Mouse (Mus musculus) intestine, postnatal 0 days (tissue): ENCODE data around the gene Tcf12. TPM values are rescaled to one million over a fixed set of nuclear protein-coding genes. Genes with fewer than 3 reads are reported as not detected.

Experiments used
- ATAC-seq: fragments of 200-750 bp; cut with Nextera tagmentation; 2 replicates; pipeline ENCODE4 v1.8.0; 2017; ENCODE audit warnings: mild to moderate bottlenecking, moderate TSS enrichment, moderate library complexity
- H3K27ac ChIP-seq: fragments of 300-500 bp; sonication (generic); 2 replicates; pipeline ENCODE4 v1.5.1; 2014; ENCODE audit warnings: mild to moderate bottlenecking, low read depth, low read length, moderate library complexity
- H3K27me3 ChIP-seq: fragments of 300-500 bp; sonication (generic); replicated peaks from 2 replicates; pipeline ENCODE4 v1.6.1; 2014; ENCODE audit warnings: low read length, mixed read lengths; ENCODE audit not compliant: control insufficient read depth, insufficient read depth
- H3K36me3 ChIP-seq: fragments of 300-500 bp; sonication (generic); 2 replicates; pipeline ENCODE4 v1.6.1; 2014; ENCODE audit warnings: mild to moderate bottlenecking, moderate library complexity; ENCODE audit not compliant: control insufficient read depth, insufficient read depth
- H3K4me1 ChIP-seq: fragments of 300-500 bp; sonication (generic); replicated peaks from 2 replicates; pipeline ENCODE4 v1.6.1; 2014; ENCODE audit warnings: antibody characterized with exemption, low read length, mixed read lengths; ENCODE audit not compliant: control insufficient read depth, insufficient read depth
- H3K4me2 ChIP-seq: fragments of 300-500 bp; sonication (generic); replicated peaks from 2 replicates; pipeline ENCODE4 v1.6.1; 2014; ENCODE audit warnings: low read depth, mild to moderate bottlenecking, moderate library complexity
- H3K4me3 ChIP-seq: fragments of 300-500 bp; sonication (generic); 2 replicates; pipeline ENCODE4 v1.5.1; 2014; ENCODE audit warnings: low read depth, low read length
- H3K9ac ChIP-seq: fragments of 300-500 bp; sonication (generic); 2 replicates; pipeline ENCODE4 v1.6.1; 2014; ENCODE audit warnings: mild to moderate bottlenecking, low read depth, low read length
- H3K9me3 ChIP-seq: fragments of 300-500 bp; sonication (generic); 2 replicates; pipeline ENCODE4 v1.6.1; 2016; ENCODE audit warnings: mixed run types; ENCODE audit not compliant: control insufficient read depth
- CTCF ChIP-seq: sonication (generic); IDR thresholded peaks from 2 replicates; pipeline ENCODE4 v1.5.1; 2016; ENCODE audit warnings: low read depth, mild to moderate bottlenecking, control low read depth, antibody characterized with exemption, moderate library complexity
- whole genome bisulfite sequencing: fragments of 180-500 bp; shearing (Covaris S2); extraction: QIAGEN DNeasy Blood & Tissue Kit; methylation state at CpG from one replicate; pipeline ENCODE4 v1.1.7; 2014; 5-methylcytosine and 5-hydroxymethylcytosine counted together
- polyA plus RNA-seq: library from polyadenylated mRNA; unstranded; fragments of >200 nt; fragmentation: Nextera tagmentation; extraction: Ambion mirVana; gene quantifications from 2 replicates; pipeline ENCODE4 v1.2.1, GENCODE M21; 2015

Tcf12 gene
- polyA plus RNA-seq, 1 experiment from 2014 or later, result 19.1 TPM

DNA sequence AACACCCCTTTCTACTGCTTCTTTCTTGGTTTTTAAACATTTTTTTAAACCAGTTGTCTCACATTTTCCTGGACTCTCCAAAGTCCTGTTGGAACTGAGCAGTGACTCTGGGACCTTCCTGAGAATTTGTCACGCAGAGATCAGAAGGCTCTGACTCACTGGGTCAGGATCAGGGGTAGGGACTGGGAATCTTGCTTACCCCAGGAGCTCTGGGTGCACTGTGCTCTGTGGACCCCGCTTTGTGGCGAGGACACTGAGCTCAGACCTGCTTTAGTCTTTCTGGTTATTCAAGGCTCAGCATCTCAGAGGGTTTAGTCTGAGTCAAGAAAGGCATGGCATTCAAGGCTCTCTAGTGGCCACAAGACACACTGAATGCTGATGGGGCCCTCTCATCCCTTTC, 281.9 kb downstream of the Tcf12 start:
- TF ChIP-seq CTCF, result no peak
- Histone ChIP-seq H3K9ac (no peak overlapping the region), H3K9me3 (no peaks in the 10 kb centered on the region), H3K4me3 (no peak overlapping the region), H3K4me1 (no peaks in the 10 kb centered on the region), H3K36me3 (no peaks in the 10 kb centered on the region), H3K27ac (no peak overlapping the region), H3K4me2 (no peak overlapping the region), H3K27me3 (no peaks in the 10 kb centered on the region)
- no peak for ATAC-seq
- WGBS, result 95% methylated on average over 3 of the region's 3 CpGs

GRCm38 (mm10) chr9:71829137-71829536, 282.5 kb downstream of the Tcf12 start:
- H3K9ac ChIP-seq, result no peak overlapping the region
- ATAC-seq, result no peak
- H3K36me3 ChIP-seq, result no peaks in the 10 kb centered on the region
- no peak overlapping the region for H3K4me3 ChIP-seq
- H3K4me2 ChIP-seq, result no peak overlapping the region
- WGBS, result 51% methylated on average over 6 of the region's 6 CpGs
- no peaks in the 10 kb centered on the region for H3K4me1 ChIP-seq
- no peaks in the 10 kb centered on the region for H3K27me3 ChIP-seq
- no peaks in the 10 kb centered on the region for H3K9me3 ChIP-seq
- H3K27ac ChIP-seq, result no peak overlapping the region
- no peak for TF ChIP-seq CTCF

- no peak overlapping the region for H3K4me2 ChIP-seq
- no peak for ATAC-seq
- TF ChIP-seq CTCF, result no peak
- no peaks in the 10 kb centered on the region for H3K9me3 ChIP-seq
- no peaks in the 10 kb centered on the region for H3K27me3 ChIP-seq
- H3K4me1 ChIP-seq, result no peaks in the 10 kb centered on the region
- H3K27ac ChIP-seq, result no peak overlapping the region
- no peak overlapping the region for H3K9ac ChIP-seq
- 93% methylated on average over 5 of the region's 5 CpGs for whole genome bisulfite sequencing
- no peak overlapping the region for H3K4me3 ChIP-seq
- no peaks in the 10 kb centered on the region for H3K36me3 ChIP-seq
These were observed 284.3 kb downstream of the Tcf12 start for GRCm38 (mm10) chr9:71827371-71827770.

DNA sequence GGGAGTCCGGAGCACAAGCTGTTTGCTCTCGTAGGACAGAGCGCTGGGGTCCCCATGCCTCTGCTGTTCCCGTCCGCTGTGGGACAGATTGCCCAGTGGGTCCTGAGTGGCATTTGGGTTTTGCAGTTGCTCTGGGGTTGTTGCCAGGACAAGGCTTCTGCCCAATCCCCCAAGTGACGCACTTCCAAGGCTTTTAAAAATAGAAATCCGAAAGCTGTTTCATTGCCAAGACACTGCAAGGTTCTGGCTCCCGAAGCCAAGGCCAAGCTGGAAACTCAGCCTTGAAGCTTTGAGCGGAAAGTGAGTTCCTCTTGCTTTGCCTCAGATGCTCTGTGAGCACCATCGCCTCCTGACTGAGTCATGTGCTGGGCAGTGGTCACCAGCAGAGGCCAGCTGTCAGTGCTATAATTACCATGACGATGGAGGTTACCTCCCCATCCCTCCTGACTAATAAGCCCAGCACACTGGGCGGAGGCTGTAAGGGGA, 285.6 kb downstream of the Tcf12 start:
- no peak overlapping the region for H3K4me3 ChIP-seq
- H3K27ac ChIP-seq, result no peak overlapping the region
- no peak for TF ChIP-seq CTCF
- no peaks in the 10 kb centered on the region for H3K27me3 ChIP-seq
- WGBS, result 57% methylated on average over 12 of the region's 12 CpGs
- H3K4me2 ChIP-seq, result no peak overlapping the region
- no peaks in the 10 kb centered on the region for H3K36me3 ChIP-seq
- H3K9me3 ChIP-seq, result no peaks in the 10 kb centered on the region
- no peaks in the 10 kb centered on the region for H3K4me1 ChIP-seq
- no peak for ATAC-seq
- H3K9ac ChIP-seq, result no peak overlapping the region

DNA sequence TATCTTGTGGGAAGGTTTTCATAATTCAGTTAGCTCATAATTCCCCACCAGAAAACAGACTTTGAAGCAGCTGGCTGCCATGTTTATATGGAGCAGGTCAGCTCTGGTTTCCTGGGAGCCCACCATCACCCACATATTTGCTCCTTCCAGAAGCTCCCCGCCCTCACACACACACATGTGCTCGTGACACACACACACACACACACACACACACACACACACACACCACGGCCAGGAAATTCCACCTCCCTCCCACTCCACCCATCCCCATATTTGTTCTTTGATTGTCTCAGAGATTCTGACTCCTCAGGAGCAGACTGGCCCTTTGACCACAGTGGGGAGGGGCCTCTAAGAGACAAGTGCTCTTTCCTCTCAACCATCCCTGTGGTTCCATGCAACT, 289.7 kb downstream of the Tcf12 start:
- H3K4me1 ChIP-seq, result no peaks in the 10 kb centered on the region
- H3K27me3 ChIP-seq, result no peaks in the 10 kb centered on the region
- H3K4me2 ChIP-seq, result no peak overlapping the region
- 49% methylated on average over 3 of the region's 3 CpGs for WGBS
- no peaks in the 10 kb centered on the region for H3K9me3 ChIP-seq
- ATAC-seq, result no peak
- no peak overlapping the region for H3K27ac ChIP-seq
- no peak overlapping the region for H3K9ac ChIP-seq
- H3K4me3 ChIP-seq, result no peak overlapping the region
- no peaks in the 10 kb centered on the region for H3K36me3 ChIP-seq
- TF ChIP-seq CTCF, result no peak

GRCm38 (mm10) chr9:71818453-71818852, 293.2 kb downstream of the Tcf12 start:
- Histone ChIP-seq H3K36me3 (no peaks in the 10 kb centered on the region), H3K4me3 (no peak overlapping the region), H3K9ac (no peak overlapping the region), H3K9me3 (no peaks in the 10 kb centered on the region), H3K27me3 (no peaks in the 10 kb centered on the region), H3K4me2 (no peak overlapping the region), H3K27ac (no peak overlapping the region), H3K4me1 (no peaks in the 10 kb centered on the region)
- ATAC-seq, result no peak
- WGBS, result 91% methylated on average over 7 of the region's 7 CpGs
- no peak for TF ChIP-seq CTCF

DNA sequence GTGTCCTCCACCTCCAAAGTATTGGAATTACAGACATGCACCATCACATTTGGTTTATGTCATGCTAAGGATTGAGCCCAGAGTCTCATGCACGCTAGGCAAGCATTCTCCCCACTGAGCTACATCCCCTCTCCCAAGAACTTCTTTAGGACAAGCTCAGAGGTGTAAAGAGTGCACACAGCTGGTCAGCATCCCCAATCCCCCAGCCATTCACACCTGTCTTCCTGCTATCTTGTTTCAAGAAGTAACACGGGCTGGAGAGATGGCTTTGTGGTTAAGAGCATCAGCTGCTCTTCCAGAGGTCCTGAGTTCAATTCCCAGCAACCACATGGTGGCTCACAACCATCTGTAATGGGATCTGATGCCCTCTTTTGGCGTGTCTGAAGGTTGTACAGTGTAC, 295.6 kb downstream of the Tcf12 start:
- Histone ChIP-seq H3K4me1 (no peaks in the 10 kb centered on the region), H3K4me2 (no peak overlapping the region), H3K27me3 (no peaks in the 10 kb centered on the region), H3K27ac (no peak overlapping the region), H3K9ac (no peak overlapping the region), H3K4me3 (no peak overlapping the region), H3K9me3 (no peaks in the 10 kb centered on the region), H3K36me3 (no peaks in the 10 kb centered on the region)
- ATAC-seq, result no peak
- no peak for TF ChIP-seq CTCF
- WGBS, result 55% methylated on average over 3 of the region's 3 CpGs
